Mouse (Mus musculus) cerebellum, postnatal 4 days (tissue): ENCODE results near the gene Olfr455.

Experiments used
- DNase-seq, 2 experiments: peaks; one replicate each; pipeline ENCODE4 v3.0.0; 2022; ENCODE audit warnings: low spot score in 2 of 2, mixed read lengths in 1 of 2

Olfr455 gene

GRCm38 (mm10) chr6:42547461-42547860, at the start of gene Olfr455:
TSS of gene Olfr455 (minus strand) at chr6:42547587.
- DNase-seq: no peak

DNA sequence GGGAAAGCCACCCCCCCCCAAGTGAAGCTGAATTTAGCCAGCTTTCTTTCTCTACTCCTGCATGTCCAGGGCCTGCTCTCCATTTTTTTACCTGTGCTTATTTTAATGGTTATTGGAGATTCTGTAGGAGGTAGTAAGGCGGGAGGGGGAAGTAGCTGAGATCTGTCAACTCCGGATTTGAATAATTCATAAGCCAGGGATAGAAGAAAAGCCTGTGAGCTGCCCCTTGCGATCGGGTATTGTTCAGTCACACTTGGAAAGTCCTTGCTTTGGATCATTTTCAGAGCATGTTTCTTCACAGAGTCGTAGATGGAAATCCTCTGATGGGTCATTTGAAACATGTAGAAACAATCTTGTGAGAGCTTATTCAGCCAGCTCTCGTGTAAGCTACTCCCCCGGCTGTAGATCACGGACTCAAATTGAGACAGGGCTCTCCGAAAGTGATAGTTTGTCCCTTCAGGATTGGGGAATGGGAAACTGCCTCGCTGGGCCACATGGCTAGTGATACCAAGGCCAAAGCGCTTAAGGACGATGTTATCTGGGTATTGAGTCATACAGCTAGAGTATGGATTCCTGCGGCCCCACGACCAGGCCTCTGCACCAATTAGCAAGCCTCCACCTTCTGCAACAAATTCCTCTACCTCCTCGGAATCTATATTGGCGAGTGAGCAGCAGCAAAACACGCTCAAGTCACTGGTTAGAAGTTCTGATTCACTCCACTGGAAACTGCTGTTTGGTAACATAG, 45.9 kb upstream of the Olfr455 start:
- DNase-seq: no peak

- no peak for DNase-seq
These were observed 39.2 kb upstream of the Olfr455 start for GRCm38 (mm10) chr6:42586569-42586968.

GRCm38 (mm10) chr6:42583488-42583872, 36.1 kb upstream of the Olfr455 start:
- DNase-seq: peak; percentile 28 to 64

DNA sequence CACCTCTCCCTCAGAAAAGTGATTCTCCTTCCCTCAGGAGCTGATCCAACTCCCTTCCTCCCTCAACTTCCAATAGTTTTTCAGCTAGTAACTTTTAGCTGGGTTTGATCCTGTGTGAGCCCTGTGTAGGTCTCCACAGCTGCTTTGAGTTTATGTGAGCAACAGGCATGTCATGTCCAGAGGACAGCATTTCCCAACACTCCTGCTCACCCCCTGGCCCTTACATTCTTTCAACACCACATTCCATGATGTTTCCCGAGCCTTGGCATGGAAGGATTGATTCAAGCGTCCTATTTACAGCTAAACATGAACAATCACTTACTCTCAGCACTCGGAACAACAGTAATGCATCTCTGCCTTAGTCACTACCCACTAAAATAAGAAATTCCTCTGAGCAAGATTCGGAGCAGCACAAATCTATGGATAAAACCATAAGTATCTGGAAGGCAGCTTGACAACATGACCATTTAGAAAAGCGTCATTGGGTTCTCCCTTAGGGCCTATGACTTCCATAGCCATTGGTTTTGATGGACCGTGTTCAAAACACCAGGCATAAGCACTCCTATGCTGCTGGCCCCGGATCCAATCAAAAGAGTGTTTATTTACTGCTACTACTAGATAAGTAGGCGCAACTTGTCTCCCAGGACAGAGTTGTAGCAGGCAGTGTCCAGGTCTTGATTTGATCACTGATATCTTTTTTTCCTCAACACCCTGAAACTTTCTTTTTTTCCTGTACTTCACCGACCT, 35.5 kb upstream of the Olfr455 start:
- DNase-seq: no peak

GRCm38 (mm10) chr6:42578678-42579077, 31.3 kb upstream of the Olfr455 start:
- DNase-seq: no peak

- DNase-seq: no peak
These were observed 30.0 kb upstream of the Olfr455 start for GRCm38 (mm10) chr6:42577433-42577832.

GRCm38 (mm10) chr6:42568205-42568604, 20.8 kb upstream of the Olfr455 start:
- DNase-seq: no peak

- DNase-seq: no peak
These were observed 18.8 kb upstream of the Olfr455 start for GRCm38 (mm10) chr6:42566076-42566598.

GRCm38 (mm10) chr6:42562280-42562679, 14.9 kb upstream of the Olfr455 start:
- DNase-seq: no peak

DNA sequence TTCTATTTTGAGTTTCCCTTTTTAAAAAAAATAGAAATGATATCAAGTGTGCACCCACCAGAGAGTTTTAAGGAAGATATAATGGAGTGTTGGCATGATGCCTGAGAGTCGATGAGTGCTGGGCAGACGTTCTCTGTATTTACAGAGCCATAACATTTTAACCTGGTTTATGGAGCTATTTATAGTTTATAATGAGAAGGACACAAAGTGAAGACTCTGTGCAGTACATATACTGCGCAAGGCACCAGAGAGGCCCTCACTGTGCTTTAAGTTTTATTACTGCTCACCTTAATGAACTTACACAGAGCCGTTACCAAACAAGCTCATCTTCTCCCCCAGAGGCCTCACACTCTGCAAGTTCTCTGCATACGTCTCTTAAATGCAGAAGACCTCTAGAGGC, 13.5 kb upstream of the Olfr455 start:
- DNase-seq: no peak

DNA sequence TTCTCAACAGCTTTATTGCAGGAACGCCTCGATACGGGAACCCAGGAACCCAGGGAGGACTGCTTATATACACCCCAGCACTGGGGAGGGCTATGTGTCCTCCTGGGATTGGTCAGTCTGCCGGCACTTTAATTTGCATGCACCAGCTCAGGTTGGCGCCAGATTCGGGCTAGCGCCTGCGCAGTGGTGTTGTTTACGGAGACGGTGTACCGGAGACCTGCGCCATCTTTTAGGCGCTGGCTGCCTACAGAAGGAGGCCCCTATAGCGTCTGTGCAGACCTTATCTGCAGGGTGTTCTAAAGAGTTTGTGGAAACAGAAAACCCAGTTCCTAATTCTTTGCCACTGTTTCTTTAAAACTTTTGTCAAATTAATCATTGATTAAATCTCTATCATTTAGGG, 11.3 kb upstream of the Olfr455 start:
- no peak for DNase-seq

DNA sequence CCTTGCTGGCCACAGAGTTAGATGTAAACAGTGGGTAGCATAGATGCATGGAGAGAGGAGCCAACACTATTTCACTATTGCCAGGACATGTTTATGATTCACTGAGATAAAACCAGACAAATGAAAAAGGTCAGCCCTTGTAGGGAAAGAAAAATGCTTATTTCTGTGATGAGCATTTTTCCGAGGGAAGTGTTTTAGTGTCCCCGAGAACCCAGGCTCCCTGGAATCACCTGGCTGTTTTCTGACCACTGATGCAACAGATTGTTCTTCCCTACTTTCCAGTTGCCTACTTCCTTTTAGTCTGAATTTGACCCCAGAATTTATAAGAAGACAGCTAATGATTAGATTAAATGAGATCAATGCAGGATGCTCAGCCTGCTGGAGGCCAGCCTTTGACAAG, 1.2 kb downstream of the Olfr455 start:
- DNase-seq: no peak

DNA sequence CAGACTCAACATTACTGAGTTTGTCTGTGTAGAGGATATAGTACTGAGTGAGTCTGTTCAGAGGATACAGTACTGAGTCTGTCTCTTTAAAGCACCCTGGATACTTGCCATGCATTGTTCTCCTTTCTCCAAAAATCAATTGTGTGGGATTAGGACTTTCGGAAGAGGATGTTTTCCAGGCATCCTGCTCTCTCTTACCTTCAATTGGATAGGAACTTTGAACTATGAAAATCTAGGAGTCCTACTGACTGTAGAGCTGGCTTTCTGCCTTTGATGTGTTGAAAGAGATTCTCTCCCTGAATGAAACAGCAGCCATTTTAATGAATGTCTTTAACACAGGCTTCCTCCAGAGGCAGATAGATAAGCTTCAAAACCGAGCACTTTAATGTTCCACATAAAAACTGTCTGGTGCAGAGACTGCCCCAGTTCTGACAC, 1.9 kb downstream of the Olfr455 start:
- no peak for DNase-seq

DNA sequence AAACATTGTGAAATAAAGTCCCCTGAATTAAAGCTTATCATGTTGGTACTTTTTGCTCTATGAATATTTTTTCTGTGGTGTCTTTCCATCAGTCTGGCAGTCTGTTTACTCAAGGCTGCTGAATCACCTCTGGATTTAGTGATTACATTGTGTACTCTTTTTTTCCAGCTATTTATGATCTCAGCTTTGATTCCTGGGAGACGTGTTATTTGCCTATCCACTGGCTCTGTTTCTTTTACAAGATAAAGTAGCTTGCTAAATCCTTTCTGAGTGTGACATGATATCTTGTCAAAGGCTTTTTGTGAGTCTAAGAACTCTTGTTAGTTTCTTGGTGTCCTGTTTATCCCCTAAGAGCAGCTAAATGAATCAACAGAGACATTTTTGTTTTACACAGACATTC, 2.5 kb downstream of the Olfr455 start:
- DNase-seq: no peak

- DNase-seq: no peak
These were observed 5.1 kb downstream of the Olfr455 start for GRCm38 (mm10) chr6:42542036-42543031.

DNA sequence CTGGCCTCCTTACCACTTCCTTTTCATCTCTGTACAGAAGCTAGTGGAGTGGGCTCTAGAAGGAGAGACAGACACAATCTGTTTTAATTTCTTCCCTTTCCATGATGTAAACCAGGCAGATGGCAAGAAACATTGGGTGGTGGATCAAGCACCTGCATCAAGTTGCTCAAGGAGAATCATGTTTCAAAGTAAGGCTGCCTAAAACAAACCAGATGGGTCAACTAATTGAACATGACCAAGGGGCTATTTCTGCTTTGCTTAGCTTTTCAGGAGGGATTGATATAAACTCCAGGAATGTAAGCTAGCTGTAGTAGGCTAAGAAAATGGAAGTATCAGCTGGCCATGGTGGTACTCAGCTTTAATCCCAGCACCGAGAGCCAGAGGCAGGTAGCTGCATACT, 6.7 kb downstream of the Olfr455 start:
- DNase-seq: no peak

DNA sequence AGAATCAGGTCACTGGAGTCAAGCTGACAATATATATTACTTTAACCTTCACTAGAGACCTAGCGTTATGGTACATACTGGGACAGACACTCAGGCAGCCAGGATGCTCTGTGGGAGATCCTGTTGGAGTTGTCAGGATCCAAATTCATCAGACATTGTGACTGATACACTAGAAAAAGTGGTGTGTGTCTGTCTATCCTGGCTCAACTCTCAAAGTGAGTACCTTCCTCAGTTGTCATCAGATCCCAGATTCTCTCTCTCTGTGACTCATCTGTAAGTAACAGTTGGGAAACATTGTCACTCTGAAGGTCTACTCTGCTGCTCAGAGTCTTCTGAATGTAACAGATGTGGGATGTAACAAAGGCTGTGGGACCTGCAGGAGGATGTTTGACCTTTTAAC, 7.7 kb downstream of the Olfr455 start:
- no peak for DNase-seq

GRCm38 (mm10) chr6:42513461-42513860, 33.9 kb downstream of the Olfr455 start:
- DNase-seq: no peak

DNA sequence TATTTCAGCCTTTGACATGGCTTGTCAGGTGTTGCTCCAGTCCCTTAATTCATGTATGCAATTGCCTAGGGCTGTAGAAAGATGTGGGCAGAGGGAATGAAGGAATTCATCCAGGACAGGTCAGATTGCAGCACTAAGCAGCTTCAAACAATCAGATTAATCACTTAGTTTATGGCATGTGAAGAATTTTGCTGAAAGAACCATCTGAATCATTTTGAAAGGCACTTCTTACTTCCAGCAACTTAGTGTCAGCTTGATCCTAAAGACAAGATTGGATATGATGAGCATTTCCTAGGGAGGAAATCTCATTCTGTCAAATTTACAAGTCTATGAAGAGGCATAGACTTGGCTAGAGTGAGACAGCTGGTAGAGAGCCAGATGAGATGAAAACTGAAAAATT, 38.1 kb downstream of the Olfr455 start:
- no peak for DNase-seq

GRCm38 (mm10) chr6:42503478-42503877, 43.9 kb downstream of the Olfr455 start:
- DNase-seq: no peak

GRCm38 (mm10) chr6:42489731-42490130, 57.7 kb downstream of the Olfr455 start:
- no peak for DNase-seq
